Mouse (Mus musculus) embryonic facial prominence, embryonic 10.5 days (tissue): Measurements from ENCODE around the gene Pcsk1n. TPM values are rescaled to one million over a fixed set of nuclear protein-coding genes. Genes with fewer than 3 reads are reported as not detected.

Experiments used
- DNase-seq: peaks from one replicate; pipeline ENCODE4 v3.0.0-alpha.2; 2017; ENCODE audit warnings: low spot score
- H3K27ac ChIP-seq: fragments of 300-500 bp; sonication (generic); replicated peaks from 2 replicates; pipeline ENCODE4 v1.5.1; 2016; ENCODE audit warnings: mild to moderate bottlenecking
- H3K27me3 ChIP-seq: fragments of 300-500 bp; sonication (generic); replicated peaks from 2 replicates; pipeline ENCODE4 v1.6.1; 2016; ENCODE audit warnings: low read depth, mild to moderate bottlenecking; ENCODE audit not compliant: poor library complexity, severe bottlenecking
- H3K36me3 ChIP-seq: fragments of 300-500 bp; sonication (generic); replicated peaks from 2 replicates; pipeline ENCODE4 v1.6.1; 2016; ENCODE audit warnings: mild to moderate bottlenecking, moderate library complexity
- H3K4me1 ChIP-seq: fragments of 300-500 bp; sonication (generic); 2 replicates; pipeline ENCODE4 v1.6.1; 2016
- H3K4me3 ChIP-seq: fragments of 300-500 bp; sonication (generic); 2 replicates; pipeline ENCODE4 v1.5.1; 2016; ENCODE audit warnings: mild to moderate bottlenecking, moderate library complexity
- H3K9me3 ChIP-seq: fragments of 300-500 bp; sonication (generic); 2 replicates; pipeline ENCODE4 v1.6.1; 2016; ENCODE audit warnings: mild to moderate bottlenecking
- WGBS: fragments of 180-500 bp; shearing (Covaris S2); methylation state at CpG from one replicate; pipeline ENCODE4 v1.1.7; 2016; 5-methylcytosine and 5-hydroxymethylcytosine counted together
- polyA plus RNA-seq: library from polyadenylated mRNA; unstranded; fragments of >200 nt; fragmentation: Nextera tagmentation; extraction: Ambion mirVana; gene quantifications from 2 replicates; pipeline ENCODE4 v1.2.1, GENCODE M21; 2016

Pcsk1n gene
- polyA plus RNA-seq, 1 experiment from 2014 or later: 4.5 TPM

DNA sequence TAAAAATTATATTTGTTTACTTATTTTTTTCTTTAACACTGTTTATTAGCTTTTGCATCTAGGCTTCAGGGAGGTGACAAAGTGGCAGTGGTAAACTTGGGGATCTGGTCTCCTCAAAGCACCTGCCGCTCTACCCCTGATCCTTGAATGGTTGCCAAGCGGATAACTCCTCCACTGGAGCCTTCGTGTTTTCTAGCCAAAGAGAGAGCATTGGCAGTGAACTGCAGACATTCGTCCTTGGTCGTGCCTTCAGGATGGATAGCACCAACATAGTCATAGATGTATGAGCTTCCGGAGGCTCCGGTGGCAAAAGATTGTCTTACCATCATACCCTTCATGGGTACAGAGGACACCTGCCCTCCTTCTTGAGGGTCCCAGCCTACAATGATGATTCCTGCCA, 30.5 kb downstream of the Pcsk1n start:
- H3K27me3 ChIP-seq: no peaks in the 10 kb centered on the region
- H3K4me1 ChIP-seq: peaks cover 5% of the 10 kb centered on the region
- no peak overlapping the region for H3K4me3 ChIP-seq
- no peak for DNase-seq
- WGBS: 95% methylated on average over 7 of the region's 7 CpGs
- no peaks in the 10 kb centered on the region for H3K36me3 ChIP-seq
- H3K9me3 ChIP-seq: 0 out of 2 replicates have a peak, but pooled peaks cover 4% of the 10 kb centered on the region
- no peak overlapping the region for H3K27ac ChIP-seq

DNA sequence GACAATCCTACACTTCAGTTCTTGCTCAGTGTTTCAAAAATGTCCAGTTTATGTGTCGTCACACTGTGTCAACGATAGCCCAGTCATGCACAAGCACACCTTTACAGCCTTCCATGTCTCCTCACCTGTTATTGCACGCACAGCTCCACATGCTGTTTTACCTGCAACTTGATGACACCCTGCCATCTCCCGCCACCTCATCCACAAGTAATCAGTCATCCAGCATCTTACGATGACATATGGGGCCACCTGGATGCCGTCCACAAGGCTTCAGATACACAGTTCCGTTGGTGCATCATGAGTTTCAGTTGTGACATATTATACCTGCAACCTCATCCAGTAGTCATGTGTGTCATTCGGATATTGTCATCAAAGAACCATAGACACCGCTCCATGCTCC, 39.2 kb downstream of the Pcsk1n start:
- Histone ChIP-seq H3K36me3 (no peaks in the 10 kb centered on the region), H3K27ac (no peak overlapping the region), H3K27me3 (no peaks in the 10 kb centered on the region), H3K4me3 (no peak overlapping the region), H3K9me3 (no peaks in the 10 kb centered on the region), H3K4me1 (no peaks in the 10 kb centered on the region)
- no peak for DNase-seq
- WGBS: 93% methylated on average over 9 of the region's 9 CpGs

DNA sequence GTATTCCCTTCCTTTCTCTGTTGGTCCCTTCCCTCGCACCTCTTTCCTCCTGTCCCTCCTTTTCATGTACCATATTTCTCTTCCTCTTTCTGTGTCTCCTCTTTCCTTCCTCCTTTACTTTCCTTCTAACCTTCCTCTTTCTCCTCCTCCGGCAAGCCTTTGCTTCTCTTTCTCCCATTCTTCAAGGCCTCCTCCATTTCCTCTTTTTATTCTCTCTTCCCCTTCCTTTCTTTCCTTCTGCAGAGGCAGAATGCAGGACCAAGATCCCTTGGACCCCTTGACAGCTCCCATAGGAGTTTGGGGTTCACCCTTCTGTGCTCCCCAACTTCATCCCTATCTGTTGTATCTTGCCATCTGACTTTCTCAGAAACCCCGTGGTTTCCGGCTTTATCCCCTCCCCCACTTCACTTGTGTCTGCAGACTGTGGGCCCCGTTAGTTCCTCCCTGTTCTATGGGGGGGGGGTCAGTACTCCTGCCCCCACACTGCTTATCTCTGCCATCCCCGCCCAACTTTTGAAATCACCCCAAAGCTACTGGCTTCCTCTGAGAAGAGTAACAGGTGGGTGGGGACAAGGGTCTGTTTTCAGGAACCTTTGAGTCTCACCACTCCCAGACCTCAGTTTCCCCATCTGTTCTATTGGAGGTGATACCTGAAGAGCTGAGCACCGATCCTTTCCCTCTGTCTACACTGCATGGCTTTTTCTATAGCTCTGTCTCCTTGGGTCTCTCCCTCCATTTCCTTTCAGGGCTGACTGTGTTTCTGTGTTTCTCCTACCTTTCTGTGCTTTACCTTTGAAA, 44.4 kb downstream of the Pcsk1n start:
- H3K36me3 ChIP-seq: no peaks in the 10 kb centered on the region
- no peak overlapping the region for H3K4me3 ChIP-seq
- no peak overlapping the region for H3K27ac ChIP-seq
- H3K9me3 ChIP-seq: 0 out of 2 replicates have a peak, but pooled peaks cover 3% of the 10 kb centered on the region
- no peaks in the 10 kb centered on the region for H3K4me1 ChIP-seq
- no peaks in the 10 kb centered on the region for H3K27me3 ChIP-seq
- DNase-seq: no peak
- WGBS: 80% methylated on average over 7 of the region's 7 CpGs

DNA sequence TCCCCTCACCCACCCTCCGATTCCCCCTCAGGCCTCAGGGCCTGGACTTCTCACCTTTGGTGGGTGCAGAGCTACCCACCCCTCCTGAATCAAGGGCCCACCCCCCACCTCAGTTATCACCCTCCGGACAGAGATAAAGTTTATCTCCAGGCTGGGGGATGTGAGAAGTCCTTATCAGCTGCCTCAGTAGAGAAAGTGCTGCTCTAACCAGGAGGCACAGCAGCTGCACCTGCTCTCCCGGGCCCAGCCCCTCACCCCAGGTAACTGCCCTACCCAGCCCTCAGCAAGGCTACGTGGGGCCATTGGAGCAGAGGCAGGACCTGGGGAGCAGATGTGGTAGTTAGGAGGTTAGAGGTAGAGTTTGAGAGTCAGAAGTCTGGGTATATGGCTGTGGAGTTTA, 46.5 kb downstream of the Pcsk1n start:
- Histone ChIP-seq H3K9me3 (0 out of 2 replicates have a peak, but pooled peaks cover 3% of the 10 kb centered on the region), H3K4me3 (no peak overlapping the region), H3K36me3 (no peaks in the 10 kb centered on the region), H3K27me3 (no peaks in the 10 kb centered on the region), H3K4me1 (no peaks in the 10 kb centered on the region), H3K27ac (no peak overlapping the region)
- 69% methylated on average over 4 of the region's 4 CpGs for WGBS
- DNase-seq: no peak

DNA sequence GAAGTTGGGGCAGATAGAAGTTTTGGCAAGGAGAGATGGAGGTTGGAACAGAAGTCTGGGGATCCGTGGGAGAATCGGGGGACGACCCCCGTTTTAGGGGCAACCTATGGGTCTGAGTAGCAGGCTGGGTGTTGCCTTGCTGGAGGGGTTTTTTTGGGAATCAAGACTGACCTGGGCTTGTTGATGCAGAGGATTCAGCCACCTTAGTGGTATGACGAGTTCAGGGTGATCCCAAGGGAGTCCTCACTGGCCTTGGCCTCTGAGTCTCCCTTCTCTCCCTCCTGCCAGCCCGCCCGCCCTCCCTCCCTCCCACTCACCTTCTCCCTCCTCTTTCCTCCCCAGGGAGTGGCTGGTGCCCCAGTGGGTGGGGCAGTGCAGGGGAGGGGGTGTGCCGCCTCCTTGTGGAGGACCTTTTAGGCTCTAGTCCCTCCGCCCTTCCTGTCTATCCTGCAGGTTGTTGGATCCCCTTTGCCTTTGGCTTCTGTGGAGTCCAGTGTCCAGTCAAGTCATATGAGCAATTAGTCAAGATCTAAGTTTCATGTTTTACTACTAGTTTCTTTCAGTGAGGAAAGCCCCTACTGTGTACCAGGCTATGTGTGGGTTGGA, 48.1 kb downstream of the Pcsk1n start:
- H3K4me3 ChIP-seq: no peak overlapping the region
- H3K9me3 ChIP-seq: 0 out of 2 replicates have a peak, but pooled peaks cover 5% of the 10 kb centered on the region
- 72% methylated on average over 9 of the region's 9 CpGs for WGBS
- H3K27me3 ChIP-seq: no peaks in the 10 kb centered on the region
- no peak for DNase-seq
- no peaks in the 10 kb centered on the region for H3K36me3 ChIP-seq
- H3K4me1 ChIP-seq: no peaks in the 10 kb centered on the region
- no peak overlapping the region for H3K27ac ChIP-seq

DNA sequence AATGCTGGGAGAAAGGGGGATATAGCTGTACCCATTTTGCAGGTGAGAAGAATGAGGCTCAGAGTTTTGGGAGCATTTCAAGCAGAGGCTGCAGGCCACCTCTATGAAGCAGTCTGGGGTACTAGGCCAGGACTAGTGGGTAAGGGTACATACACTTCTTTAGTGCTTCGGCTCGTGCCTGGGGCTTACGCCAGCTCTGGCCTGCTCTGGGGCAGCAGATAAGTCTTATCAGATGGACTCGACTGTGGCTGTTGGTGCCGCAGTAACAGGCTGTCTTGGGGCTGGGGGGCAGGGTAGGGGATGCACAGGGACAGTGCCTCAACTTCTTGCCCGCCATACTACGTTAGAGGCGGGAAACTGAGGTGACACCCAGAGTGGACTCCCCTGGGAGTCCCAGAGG, 48.6 kb downstream of the Pcsk1n start:
- Histone ChIP-seq H3K36me3 (no peaks in the 10 kb centered on the region), H3K4me1 (no peaks in the 10 kb centered on the region), H3K27ac (no peak overlapping the region), H3K27me3 (no peaks in the 10 kb centered on the region), H3K9me3 (0 out of 2 replicates have a peak, but pooled peaks cover 5% of the 10 kb centered on the region), H3K4me3 (no peak overlapping the region)
- WGBS: 85% methylated on average over 8 of the region's 8 CpGs
- DNase-seq: no peak

DNA sequence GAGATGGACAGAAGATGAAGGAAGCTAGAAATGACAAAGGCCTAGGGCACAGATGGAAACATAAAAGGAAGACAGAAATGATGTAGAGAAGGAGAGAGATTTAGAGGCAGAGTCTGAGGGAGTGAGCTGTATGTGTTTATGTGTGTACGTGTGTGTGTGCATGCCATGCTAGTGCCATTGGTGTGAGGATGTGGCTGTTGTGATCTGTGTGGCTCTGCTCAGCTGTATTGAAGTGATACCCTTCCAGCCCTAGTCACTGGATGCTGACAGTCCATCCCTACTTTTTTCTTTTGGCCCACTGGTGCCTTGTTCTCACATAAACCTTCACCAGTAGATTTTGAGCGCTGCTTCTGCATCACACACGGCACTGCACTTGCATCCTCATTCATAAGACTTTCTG, 49.3 kb downstream of the Pcsk1n start:
- 0 out of 2 replicates have a peak, but pooled peaks cover 5% of the 10 kb centered on the region for H3K9me3 ChIP-seq
- no peaks in the 10 kb centered on the region for H3K4me1 ChIP-seq
- H3K4me3 ChIP-seq: no peak overlapping the region
- 88% methylated on average over 3 of the region's 3 CpGs for WGBS
- no peaks in the 10 kb centered on the region for H3K27me3 ChIP-seq
- H3K36me3 ChIP-seq: no peaks in the 10 kb centered on the region
- DNase-seq: no peak
- no peak overlapping the region for H3K27ac ChIP-seq

DNA sequence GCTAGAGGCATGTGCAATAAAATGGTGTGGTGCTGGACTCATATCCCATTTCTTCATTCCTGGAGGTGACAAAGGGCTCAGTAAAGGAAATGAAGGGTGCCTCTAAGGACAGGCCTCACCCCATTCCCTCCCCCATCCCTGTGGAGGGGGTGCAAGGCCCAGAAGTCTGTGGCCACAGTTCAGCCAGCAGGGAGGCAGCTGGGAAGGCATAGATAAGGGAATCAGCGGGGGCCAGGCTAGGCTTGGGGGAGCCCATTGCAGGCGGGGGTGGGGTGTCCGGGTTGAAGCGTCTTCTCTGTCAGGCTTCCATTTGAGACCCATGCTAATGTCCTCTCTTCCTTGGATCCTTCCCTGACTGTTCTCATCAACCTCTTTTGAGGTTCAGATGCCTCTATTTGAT, 51.7 kb downstream of the Pcsk1n start:
- H3K27me3 ChIP-seq: no peaks in the 10 kb centered on the region
- H3K36me3 ChIP-seq: no peaks in the 10 kb centered on the region
- DNase-seq: no peak
- 0 out of 2 replicates have a peak, but pooled peaks cover 2% of the 10 kb centered on the region for H3K9me3 ChIP-seq
- no peak overlapping the region for H3K27ac ChIP-seq
- 58% methylated on average over 4 of the region's 4 CpGs for WGBS
- H3K4me1 ChIP-seq: no peaks in the 10 kb centered on the region
- no peak overlapping the region for H3K4me3 ChIP-seq

Other genes starting within 250 kb of the Pcsk1n start
- 49.7 TPM in 2 replicates for gene Plp2, start 248.4 kb upstream of the Pcsk1n start, polyA plus RNA-seq
- gene Magix, start 238.6 kb upstream of the Pcsk1n start, polyA plus RNA-seq: 0.09 TPM in 1 of 2 replicates, not detected in the other
- 40.2 and 40.3 TPM in 2 replicates for gene Gpkow, start 222.7 kb upstream of the Pcsk1n start, polyA plus RNA-seq
- 22.5 and 23.8 TPM in 2 replicates for gene Wdr45, start 205.5 kb upstream of the Pcsk1n start, polyA plus RNA-seq
- gene Gm45208, start 197.6 kb upstream of the Pcsk1n start, polyA plus RNA-seq: 0.36 and 0.61 TPM in 2 replicates
- 73.0 and 73.6 TPM in 2 replicates for gene Praf2, start 191.4 kb upstream of the Pcsk1n start, polyA plus RNA-seq
- gene Ccdc120, start 168.9 kb upstream of the Pcsk1n start, polyA plus RNA-seq: 20.3 and 22.1 TPM in 2 replicates
- 26.8 and 28.3 TPM in 2 replicates for gene Tfe3, start 157.3 kb upstream of the Pcsk1n start, polyA plus RNA-seq
- gene Gripap1, start 130.1 kb upstream of the Pcsk1n start, polyA plus RNA-seq: 42.5 and 45.3 TPM in 2 replicates
- gene Kcnd1, start 97.5 kb upstream of the Pcsk1n start, polyA plus RNA-seq: 1.4 and 2.2 TPM in 2 replicates
- 42.2 and 43.4 TPM in 2 replicates for gene Otud5, start 78.5 kb upstream of the Pcsk1n start, polyA plus RNA-seq
- 7.3 and 7.6 TPM in 2 replicates for gene Pim2, start 41.6 kb upstream of the Pcsk1n start, polyA plus RNA-seq
- gene Slc35a2, start 35.8 kb upstream of the Pcsk1n start, polyA plus RNA-seq: 23.4 and 25.7 TPM in 2 replicates
- 122 and 132 TPM in 2 replicates for gene Pqbp1, start 20.6 kb upstream of the Pcsk1n start, polyA plus RNA-seq
- gene Timm17b, start 20.5 kb upstream of the Pcsk1n start, polyA plus RNA-seq: 174 and 178 TPM in 2 replicates
- not detected in 2 replicates for gene Gm10491, start 12.0 kb upstream of the Pcsk1n start, polyA plus RNA-seq
- 0.51 TPM in 1 of 2 replicates, not detected in the other for gene Gm10490, start 10.3 kb upstream of the Pcsk1n start, polyA plus RNA-seq
- 0.28 TPM in 1 of 2 replicates, not detected in the other for gene Eras, start 8.8 kb downstream of the Pcsk1n start, polyA plus RNA-seq
- 55.7 and 58.4 TPM in 2 replicates for gene Hdac6, start 28.1 kb downstream of the Pcsk1n start, polyA plus RNA-seq
- gene Gata1, start 58.2 kb downstream of the Pcsk1n start, polyA plus RNA-seq: 5.2 and 5.6 TPM in 2 replicates
- gene Glod5, start 98.7 kb downstream of the Pcsk1n start, polyA plus RNA-seq: not detected in 2 replicates
- 97.6 and 102 TPM in 2 replicates for gene Suv39h1, start 154.9 kb downstream of the Pcsk1n start, polyA plus RNA-seq
- 0.14 and 0.18 TPM in 2 replicates for gene Was, start 170.7 kb downstream of the Pcsk1n start, polyA plus RNA-seq
- gene Wdr13, start 213.1 kb downstream of the Pcsk1n start, polyA plus RNA-seq: 19.7 and 19.8 TPM in 2 replicates
- gene Rbm3, start 226.1 kb downstream of the Pcsk1n start, polyA plus RNA-seq: 424 and 444 TPM in 2 replicates